Mouse (Mus musculus): ENCODE data around the gene Map4k2.

Map4k2 gene

GRCm38 (mm10) chr19:6343066-6343925 lies 2.4 kb downstream of the Map4k2 start:
- in situ Hi-C loops (cut with MseI, MboI): no loop called here

GRCm38 (mm10) chr19:6343996-6344395 lies 3.1 kb downstream of the Map4k2 start:
- in situ Hi-C loops (cut with MseI, MboI): no loop called here

GRCm38 (mm10) chr19:6346023-6346422 lies 5.1 kb downstream of the Map4k2 start:
- in situ Hi-C loops (cut with MseI, MboI): no loop called here

GRCm38 (mm10) chr19:6346661-6347060 lies 5.7 kb downstream of the Map4k2 start:
- in situ Hi-C loops (cut with MseI, MboI): no loop called here

- in situ Hi-C loops (cut with MseI, MboI): no loop called here
These were observed 6.7 kb downstream of the Map4k2 start for GRCm38 (mm10) chr19:6347615-6348014.

- in situ Hi-C loops (cut with MseI, MboI): no loop called here
These were observed 7.8 kb downstream of the Map4k2 start for GRCm38 (mm10) chr19:6348717-6349116.

- in situ Hi-C loops (cut with MseI, MboI): no loop called here
These were observed 8.5 kb downstream of the Map4k2 start for GRCm38 (mm10) chr19:6349215-6349983.

GRCm38 (mm10) chr19:6351431-6352106 lies 10.6 kb downstream of the Map4k2 start:
- in situ Hi-C loops (cut with MseI, MboI): no loop called here

- in situ Hi-C loops (cut with MseI, MboI): no loop called here
These were observed 11.2 kb downstream of the Map4k2 start for GRCm38 (mm10) chr19:6352107-6352505.

GRCm38 (mm10) chr19:6354030-6354429 lies 13.1 kb downstream of the Map4k2 start:
- in situ Hi-C loops (cut with MseI, MboI): no loop called here

- in situ Hi-C loops (cut with MseI, MboI): no loop called here
These were observed 20.4 kb downstream of the Map4k2 start for GRCm38 (mm10) chr19:6361291-6361690.

GRCm38 (mm10) chr19:6363091-6363410 lies 22.1 kb downstream of the Map4k2 start:
- in situ Hi-C loops (cut with MseI, MboI): no loop called here

GRCm38 (mm10) chr19:6363411-6364240 lies 22.7 kb downstream of the Map4k2 start, which contains the start of gene Sf1:
Gene Sf1 (plus strand): TSS chr19:6363690.
- in situ Hi-C loops (cut with MseI, MboI): no loop called here

GRCm38 (mm10) chr19:6364317-6364725 lies 23.4 kb downstream of the Map4k2 start:
- in situ Hi-C loops (cut with MseI, MboI): no loop called here

GRCm38 (mm10) chr19:6364842-6365241 lies 23.9 kb downstream of the Map4k2 start:
- in situ Hi-C loops (cut with MseI, MboI): no loop called here

GRCm38 (mm10) chr19:6370175-6370574 lies 29.2 kb downstream of the Map4k2 start:
- in situ Hi-C loops (cut with MseI, MboI): no loop called here

GRCm38 (mm10) chr19:6372433-6372832 lies 31.5 kb downstream of the Map4k2 start:
- in situ Hi-C loops (cut with MseI, MboI): no loop called here

GRCm38 (mm10) chr19:6373539-6374400 lies 32.8 kb downstream of the Map4k2 start:
- in situ Hi-C loops (cut with MseI, MboI): no loop called here

GRCm38 (mm10) chr19:6374571-6374970 lies 33.6 kb downstream of the Map4k2 start:
- in situ Hi-C loops (cut with MseI, MboI): no loop called here

Data from mouse trophoblast stem cell (cell line).